Mouse (Mus musculus): ENCODE data around the gene Cntnap5b. TPM values are rescaled to one million over a fixed set of nuclear protein-coding genes. Genes with fewer than 3 reads are reported as not detected.

Gene Cntnap5b
- not detected in 2 replicates for polyA plus RNA-seq (2012; ENCODE audit: insufficient read depth, insufficient read length, missing spikeins)

DNA sequence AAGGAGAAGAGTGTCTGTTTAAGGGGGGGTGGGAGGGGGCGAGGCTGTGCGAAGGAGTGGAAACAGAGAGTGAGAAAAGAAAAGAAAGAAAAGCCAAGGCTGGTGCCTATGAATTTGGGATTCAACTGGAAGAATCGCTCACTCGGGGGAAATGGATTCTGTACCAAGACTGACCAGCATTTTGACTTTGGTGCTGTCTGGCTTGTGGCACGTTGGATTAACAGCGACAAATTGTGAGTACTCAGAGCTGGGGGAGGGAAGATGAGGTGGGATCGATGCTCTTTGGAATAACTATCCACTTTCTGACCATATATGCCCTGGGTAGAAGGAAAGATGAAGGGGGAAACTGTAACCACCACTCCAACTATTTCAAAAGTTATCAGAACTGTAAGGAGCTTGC, at the start of gene Cntnap5b:
Gene Cntnap5b, plus strand, starts transcription at position 152 of the 400 bp plus-strand sequence.
- H3K4me1 ChIP-seq (ENCODE audit: control insufficient read depth, insufficient read depth, low read length) = no peaks in the 10 kb centered on the region
- H3K4me3 ChIP-seq (ENCODE audit: insufficient read depth, low read length) = no peak within 1 kb of the TSS
- TF ChIP-seq CTCF (IDR thresholded peaks at IDR 0.05; ENCODE audit: low read depth, low read length) (no peak), POLR2A (IDR thresholded peaks at IDR 0.05; ENCODE audit: borderline replicate concordance, low read depth, low read length) (no peak)
- no peak within 1 kb of the TSS for H3K27ac ChIP-seq (ENCODE audit: insufficient read depth, low read depth, low read length)

- Histone ChIP-seq H3K4me1 (ENCODE audit: control insufficient read depth, insufficient read depth, low read length) (no peaks in the 10 kb centered on the region), H3K4me3 (ENCODE audit: insufficient read depth, low read length) (no peak overlapping the region), H3K27ac (ENCODE audit: insufficient read depth, low read depth, low read length) (no peak overlapping the region)
- TF ChIP-seq POLR2A (IDR thresholded peaks at IDR 0.05; ENCODE audit: borderline replicate concordance, low read depth, low read length) = no peak
- TF ChIP-seq CTCF (IDR thresholded peaks at IDR 0.05; ENCODE audit: low read depth, low read length) = no peak
Measured at GRCm38 (mm10) chr1:99759996-99760395, 12.6 kb upstream of the Cntnap5b start.

- no peak for TF ChIP-seq CTCF (IDR thresholded peaks at IDR 0.05; ENCODE audit: low read depth, low read length)
- TF ChIP-seq POLR2A (IDR thresholded peaks at IDR 0.05; ENCODE audit: borderline replicate concordance, low read depth, low read length) = no peak
- Histone ChIP-seq H3K4me3 (ENCODE audit: insufficient read depth, low read length) (no peak overlapping the region), H3K4me1 (ENCODE audit: control insufficient read depth, insufficient read depth, low read length) (no peaks in the 10 kb centered on the region), H3K27ac (ENCODE audit: insufficient read depth, low read depth, low read length) (no peak overlapping the region)
Measured at GRCm38 (mm10) chr1:99772183-99772582, 382 bp upstream of the Cntnap5b start.

DNA sequence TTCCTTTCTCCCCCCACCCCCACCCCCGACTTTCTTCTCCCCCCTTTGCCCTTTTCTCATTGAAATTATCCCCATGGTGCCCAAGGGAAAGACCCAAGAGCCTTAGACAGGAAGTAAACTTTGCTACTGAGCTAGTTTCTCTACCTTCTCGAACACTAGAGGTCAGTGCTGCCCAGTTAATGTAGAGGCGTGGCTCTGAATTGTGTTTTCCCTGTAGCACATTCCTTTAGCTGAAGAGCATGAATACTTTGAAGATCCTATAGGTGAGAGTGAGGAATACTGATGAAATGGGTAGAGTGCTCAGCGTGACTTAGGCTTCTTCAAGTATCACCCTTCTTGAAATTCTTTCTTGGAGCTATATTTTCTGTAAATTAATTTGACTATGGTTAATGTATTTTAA, 1.6 kb downstream of the Cntnap5b start:
- no peaks in the 10 kb centered on the region for H3K4me1 ChIP-seq (ENCODE audit: control insufficient read depth, insufficient read depth, low read length)
- TF ChIP-seq POLR2A (IDR thresholded peaks at IDR 0.05; ENCODE audit: borderline replicate concordance, low read depth, low read length) = no peak
- no peak for TF ChIP-seq CTCF (IDR thresholded peaks at IDR 0.05; ENCODE audit: low read depth, low read length)
- H3K27ac ChIP-seq (ENCODE audit: insufficient read depth, low read depth, low read length) = no peak overlapping the region
- H3K4me3 ChIP-seq (ENCODE audit: insufficient read depth, low read length) = no peak overlapping the region

GRCm38 (mm10) chr1:99813334-99814110, 41.0 kb downstream of the Cntnap5b start:
- Histone ChIP-seq H3K4me3 (ENCODE audit: insufficient read depth, low read length) (no peak overlapping the region), H3K27ac (ENCODE audit: insufficient read depth, low read depth, low read length) (no peak overlapping the region), H3K4me1 (ENCODE audit: control insufficient read depth, insufficient read depth, low read length) (no peaks in the 10 kb centered on the region)
- TF ChIP-seq POLR2A (IDR thresholded peaks at IDR 0.05; ENCODE audit: borderline replicate concordance, low read depth, low read length) = no peak
- no peak for TF ChIP-seq CTCF (IDR thresholded peaks at IDR 0.05; ENCODE audit: low read depth, low read length)

DNA sequence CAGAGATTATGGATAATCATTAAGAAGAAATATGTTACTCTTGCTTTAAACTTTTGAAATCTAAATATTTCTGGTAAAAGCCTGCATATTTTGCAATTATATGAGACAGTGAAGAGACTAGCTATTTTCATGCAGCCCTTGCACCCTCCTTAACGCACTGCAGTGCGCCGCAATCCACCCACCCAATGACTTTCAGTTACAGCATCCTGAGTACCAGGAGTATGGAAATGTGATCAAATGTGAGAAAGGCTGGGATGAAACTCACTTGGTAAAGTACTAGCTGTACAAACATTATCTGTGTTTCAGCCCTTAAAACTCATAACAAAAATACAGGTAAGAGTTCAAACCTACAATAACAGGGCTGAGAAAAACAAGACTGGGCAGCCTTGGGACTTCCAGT, 99.8 kb downstream of the Cntnap5b start:
- no peak overlapping the region for H3K27ac ChIP-seq (ENCODE audit: insufficient read depth, low read depth, low read length)
- no peak overlapping the region for H3K4me3 ChIP-seq (ENCODE audit: insufficient read depth, low read length)
- TF ChIP-seq CTCF (IDR thresholded peaks at IDR 0.05; ENCODE audit: low read depth, low read length) = no peak
- no peak for TF ChIP-seq POLR2A (IDR thresholded peaks at IDR 0.05; ENCODE audit: borderline replicate concordance, low read depth, low read length)
- H3K4me1 ChIP-seq (ENCODE audit: control insufficient read depth, insufficient read depth, low read length) = no peaks in the 10 kb centered on the region

DNA sequence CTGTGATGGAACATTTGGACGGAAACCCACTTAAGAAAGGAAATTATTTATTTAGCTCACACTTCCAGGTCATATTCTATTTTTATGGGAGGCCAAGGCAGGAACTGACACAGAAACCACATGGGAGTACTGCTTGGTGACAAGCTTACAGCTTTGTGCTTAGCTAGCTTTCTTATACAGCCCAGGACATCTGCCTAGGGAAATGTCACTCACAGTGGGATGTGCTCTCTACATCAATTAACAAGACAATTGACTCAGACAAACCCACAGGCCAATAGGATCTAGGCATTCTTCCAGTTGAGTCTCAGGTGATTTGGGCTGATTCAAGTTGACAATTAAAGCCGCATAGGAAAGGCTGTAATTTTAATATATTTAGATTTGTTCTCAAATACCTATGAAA, 135.2 kb downstream of the Cntnap5b start:
- H3K4me1 ChIP-seq (ENCODE audit: control insufficient read depth, insufficient read depth, low read length) = no peaks in the 10 kb centered on the region
- H3K4me3 ChIP-seq (ENCODE audit: insufficient read depth, low read length) = no peak overlapping the region
- TF ChIP-seq CTCF (IDR thresholded peaks at IDR 0.05; ENCODE audit: low read depth, low read length) (no peak), POLR2A (IDR thresholded peaks at IDR 0.05; ENCODE audit: borderline replicate concordance, low read depth, low read length) (no peak)
- H3K27ac ChIP-seq (ENCODE audit: insufficient read depth, low read depth, low read length) = no peak overlapping the region

- Histone ChIP-seq H3K4me1 (ENCODE audit: control insufficient read depth, insufficient read depth, low read length) (no peaks in the 10 kb centered on the region), H3K27ac (ENCODE audit: insufficient read depth, low read depth, low read length) (no peak overlapping the region), H3K4me3 (ENCODE audit: insufficient read depth, low read length) (no peak overlapping the region)
- no peak for TF ChIP-seq POLR2A (IDR thresholded peaks at IDR 0.05; ENCODE audit: borderline replicate concordance, low read depth, low read length)
Measured at GRCm38 (mm10) chr1:99943515-99943914, 170.9 kb downstream of the Cntnap5b start.

GRCm38 (mm10) chr1:99959428-99959987, 186.9 kb downstream of the Cntnap5b start:
- H3K27ac ChIP-seq (ENCODE audit: insufficient read depth, low read depth, low read length) = no peak overlapping the region
- no peak for TF ChIP-seq POLR2A (IDR thresholded peaks at IDR 0.05; ENCODE audit: borderline replicate concordance, low read depth, low read length)
- no peak for TF ChIP-seq CTCF (IDR thresholded peaks at IDR 0.05; ENCODE audit: low read depth, low read length)
- H3K4me3 ChIP-seq (ENCODE audit: insufficient read depth, low read length) = no peak overlapping the region
- H3K4me1 ChIP-seq (ENCODE audit: control insufficient read depth, insufficient read depth, low read length) = no peaks in the 10 kb centered on the region

GRCm38 (mm10) chr1:99967300-99968089, 194.9 kb downstream of the Cntnap5b start:
- H3K4me1 ChIP-seq (ENCODE audit: control insufficient read depth, insufficient read depth, low read length) = no peaks in the 10 kb centered on the region
- no peak overlapping the region for H3K4me3 ChIP-seq (ENCODE audit: insufficient read depth, low read length)
- H3K27ac ChIP-seq (ENCODE audit: insufficient read depth, low read depth, low read length) = no peak overlapping the region
- TF ChIP-seq POLR2A (IDR thresholded peaks at IDR 0.05; ENCODE audit: borderline replicate concordance, low read depth, low read length) (no peak), CTCF (IDR thresholded peaks at IDR 0.05; ENCODE audit: low read depth, low read length) (no peak)
